Mouse (Mus musculus) neural tube, embryonic 14.5 days (tissue): ENCODE data around the gene Adcy9. TPM values are rescaled to one million over a fixed set of nuclear protein-coding genes. Genes with fewer than 3 reads are reported as not detected.
"Not testable (repeated sequence)": the region's sequence is repeated elsewhere in the genome, so short reads cannot be mapped to it uniquely, and the experiment has no call there.

ENCODE experiments used
- ATAC-seq: fragments of 200-750 bp; cut with Nextera tagmentation; 2 replicates; pipeline ENCODE4 v1.8.0; 2017; ENCODE audit warnings: low read depth, mild to moderate bottlenecking, moderate TSS enrichment, moderate library complexity
- H3K27ac ChIP-seq: fragments of 300-500 bp; sonication (generic); 2 replicates; pipeline ENCODE4 v1.5.1; 2014; ENCODE audit warnings: low read depth, mild to moderate bottlenecking, control low read depth, low read length, moderate library complexity, mixed read lengths
- H3K27me3 ChIP-seq: fragments of 300-500 bp; sonication (generic); 2 replicates; pipeline ENCODE4 v1.6.1; 2014; ENCODE audit warnings: low read length; ENCODE audit not compliant: control insufficient read depth, insufficient read depth
- H3K36me3 ChIP-seq: fragments of 300-500 bp; sonication (generic); 2 replicates; pipeline ENCODE4 v1.6.1; 2014; ENCODE audit warnings: low read length, mixed read lengths; ENCODE audit not compliant: control insufficient read depth, insufficient read depth
- H3K4me1 ChIP-seq: fragments of 300-500 bp; sonication (generic); 2 replicates; pipeline ENCODE4 v1.6.1; 2014; ENCODE audit warnings: low read length; ENCODE audit not compliant: control insufficient read depth, insufficient read depth
- H3K4me2 ChIP-seq: fragments of 300-500 bp; sonication (generic); 2 replicates; pipeline ENCODE4 v1.6.1; 2014; ENCODE audit warnings: mild to moderate bottlenecking, low read depth, low read length, control low read depth
- H3K4me3 ChIP-seq: fragments of 300-500 bp; sonication (generic); 2 replicates; pipeline ENCODE4 v1.5.1; 2014; ENCODE audit warnings: low read depth, low read length, control low read depth, mixed read lengths
- H3K9ac ChIP-seq: fragments of 300-500 bp; sonication (generic); replicated peaks from 2 replicates; pipeline ENCODE4 v1.6.1; 2014; ENCODE audit warnings: low read depth, mild to moderate bottlenecking, control low read depth, low read length, mixed read lengths
- H3K9me3 ChIP-seq: fragments of 300-500 bp; sonication (generic); 2 replicates; pipeline ENCODE4 v1.6.1; 2016; ENCODE audit warnings: low read length; ENCODE audit not compliant: control insufficient read depth
- WGBS: fragments of 180-500 bp; shearing (Covaris S2); extraction: QIAGEN DNeasy Blood & Tissue Kit; methylation state at CpG from one replicate; pipeline ENCODE4 v1.1.7; 2014; 5-methylcytosine and 5-hydroxymethylcytosine counted together
- polyA plus RNA-seq: library from polyadenylated mRNA; unstranded; fragments of >200 nt; fragmentation: Nextera tagmentation; extraction: Ambion mirVana; gene quantifications from 2 replicates; pipeline ENCODE4 v1.2.1, GENCODE M21; 2014

The Adcy9 gene
- polyA plus RNA-seq, 1 experiment from 2014 or later, result 6.7 TPM

GRCm38 (mm10) chr16:4342579-4342978 lies 77.7 kb downstream of the Adcy9 start:
- H3K36me3 ChIP-seq, result no peaks in the 10 kb centered on the region
- no peak for ATAC-seq
- H3K27ac ChIP-seq, result no peak overlapping the region
- no peak overlapping the region for H3K9ac ChIP-seq
- H3K4me3 ChIP-seq, result no peak overlapping the region
- no peak overlapping the region for H3K4me2 ChIP-seq
- H3K9me3 ChIP-seq, result no peaks in the 10 kb centered on the region
- 94% methylated on average over 7 of the region's 7 CpGs for WGBS
- no peaks in the 10 kb centered on the region for H3K27me3 ChIP-seq
- no peaks in the 10 kb centered on the region for H3K4me1 ChIP-seq

GRCm38 (mm10) chr16:4341316-4342062 lies 78.8 kb downstream of the Adcy9 start:
- no peak overlapping the region for H3K4me3 ChIP-seq
- H3K4me1 ChIP-seq, result no peaks in the 10 kb centered on the region
- H3K9me3 ChIP-seq, result no peaks in the 10 kb centered on the region
- no peaks in the 10 kb centered on the region for H3K27me3 ChIP-seq
- no peaks in the 10 kb centered on the region for H3K36me3 ChIP-seq
- H3K27ac ChIP-seq, result no peak overlapping the region; the same call in 1 of the 2 replicates
- 84% methylated on average over 14 of the region's 14 CpGs for WGBS
- no peak overlapping the region for H3K9ac ChIP-seq
- ATAC-seq, result no peak
- no peak overlapping the region for H3K4me2 ChIP-seq

- not testable (repeated sequence) for H3K4me2 ChIP-seq, H3K9ac ChIP-seq, H3K9me3 ChIP-seq, H3K4me3 ChIP-seq, ATAC-seq, H3K27me3 ChIP-seq, H3K36me3 ChIP-seq, H3K27ac ChIP-seq, H3K4me1 ChIP-seq
- 91% methylated on average over 6 of the region's 7 CpGs for WGBS
Observed at GRCm38 (mm10) chr16:4339216-4339615, 81.1 kb downstream of the Adcy9 start.

DNA sequence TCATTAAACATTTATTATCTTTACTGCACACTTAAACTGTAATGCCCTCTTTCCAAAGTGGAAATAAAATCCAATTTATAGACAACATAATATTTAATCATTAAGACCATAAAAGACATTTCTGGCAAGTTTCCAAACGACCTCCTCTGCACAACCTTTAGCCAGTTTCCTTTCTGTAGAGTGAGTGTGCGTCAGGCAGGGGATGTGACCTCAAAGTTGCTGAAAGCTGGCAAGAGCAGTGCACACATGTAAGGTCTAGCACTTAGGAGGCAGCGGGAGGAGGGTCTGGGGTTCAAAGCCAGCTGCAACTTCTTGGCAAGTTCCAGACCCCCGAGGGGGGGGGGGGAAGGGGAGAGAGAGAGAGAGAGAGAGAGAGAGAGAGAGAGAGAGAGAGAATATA lies 83.0 kb downstream of the Adcy9 start:
- Histone ChIP-seq H3K27ac (no peak overlapping the region), H3K27me3 (no peaks in the 10 kb centered on the region), H3K9me3 (no peaks in the 10 kb centered on the region), H3K4me3 (no peak overlapping the region), H3K36me3 (no peaks in the 10 kb centered on the region), H3K4me2 (no peak overlapping the region), H3K9ac (no peak overlapping the region), H3K4me1 (no peaks in the 10 kb centered on the region)
- ATAC-seq, result no peak
- 74% methylated on average over 4 of the region's 4 CpGs for WGBS

GRCm38 (mm10) chr16:4333788-4334187 lies 86.5 kb downstream of the Adcy9 start:
- Histone ChIP-seq H3K27ac (no peak overlapping the region), H3K4me1 (no peaks in the 10 kb centered on the region), H3K4me2 (no peak overlapping the region), H3K36me3 (no peaks in the 10 kb centered on the region), H3K9ac (no peak overlapping the region), H3K27me3 (no peaks in the 10 kb centered on the region), H3K4me3 (no peak overlapping the region), H3K9me3 (no peaks in the 10 kb centered on the region)
- ATAC-seq, result no peak
- 93% methylated on average over 5 of the region's 5 CpGs for WGBS

GRCm38 (mm10) chr16:4333371-4333770 lies 86.9 kb downstream of the Adcy9 start:
- WGBS, result 95% methylated on average over 2 of the region's 2 CpGs
- Histone ChIP-seq H3K4me2 (no peak overlapping the region), H3K9ac (no peak overlapping the region), H3K27ac (no peak overlapping the region), H3K9me3 (no peaks in the 10 kb centered on the region), H3K4me1 (no peaks in the 10 kb centered on the region), H3K4me3 (no peak overlapping the region), H3K27me3 (no peaks in the 10 kb centered on the region), H3K36me3 (no peaks in the 10 kb centered on the region)
- no peak for ATAC-seq

DNA sequence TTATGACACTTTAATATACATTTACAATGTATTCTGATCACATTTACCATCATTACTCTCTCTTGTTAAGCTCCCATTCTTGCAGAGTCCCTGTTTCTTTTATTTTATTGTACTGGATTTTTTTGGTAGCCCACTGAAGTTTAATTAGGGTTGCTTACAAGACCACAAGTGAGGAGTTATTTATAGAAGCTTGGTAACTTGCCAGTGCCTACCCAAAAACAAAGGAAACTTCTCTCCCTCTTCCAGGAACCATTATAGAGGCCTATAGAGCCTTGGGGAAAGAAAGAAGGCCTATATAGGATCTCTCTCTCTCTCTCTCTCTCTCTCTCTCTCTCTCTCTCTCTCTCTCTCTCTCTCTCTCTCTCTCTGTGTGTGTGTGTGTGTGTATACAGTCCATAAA lies 93.2 kb downstream of the Adcy9 start:
- no peak for ATAC-seq
- H3K36me3 ChIP-seq, result no peaks in the 10 kb centered on the region
- no peaks in the 10 kb centered on the region for H3K4me1 ChIP-seq
- no peak overlapping the region for H3K4me3 ChIP-seq
- H3K27me3 ChIP-seq, result no peaks in the 10 kb centered on the region
- no peaks in the 10 kb centered on the region for H3K9me3 ChIP-seq
- no peak overlapping the region for H3K4me2 ChIP-seq
- H3K9ac ChIP-seq, result no peak overlapping the region
- no peak overlapping the region for H3K27ac ChIP-seq

DNA sequence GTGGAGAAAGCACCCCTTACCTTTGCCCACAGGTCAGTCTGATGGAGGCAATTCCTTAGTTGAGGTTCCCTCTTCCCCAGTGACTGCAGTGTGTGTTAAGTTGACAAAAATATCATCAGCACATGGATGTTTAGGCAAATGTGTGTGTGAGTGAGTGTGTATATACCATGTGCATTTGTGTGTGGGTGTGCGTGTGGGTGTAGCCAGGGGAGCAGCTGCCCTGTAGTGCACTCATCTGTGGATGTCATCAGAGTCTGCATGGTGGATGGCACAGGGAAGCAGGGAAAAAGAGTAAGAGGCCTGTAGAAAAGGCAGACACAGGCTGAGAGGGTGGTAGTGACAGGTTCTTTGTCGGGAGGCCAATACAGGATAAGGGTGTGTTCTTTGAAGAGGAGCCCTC lies 94.5 kb downstream of the Adcy9 start:
- H3K4me3 ChIP-seq, result no peak overlapping the region
- 82% methylated on average over 2 of the region's 2 CpGs for WGBS
- H3K27me3 ChIP-seq, result no peaks in the 10 kb centered on the region
- no peaks in the 10 kb centered on the region for H3K9me3 ChIP-seq
- H3K9ac ChIP-seq, result no peak overlapping the region
- no peak overlapping the region for H3K4me2 ChIP-seq
- H3K27ac ChIP-seq, result no peak overlapping the region
- H3K4me1 ChIP-seq, result no peaks in the 10 kb centered on the region
- no peak for ATAC-seq
- no peaks in the 10 kb centered on the region for H3K36me3 ChIP-seq

DNA sequence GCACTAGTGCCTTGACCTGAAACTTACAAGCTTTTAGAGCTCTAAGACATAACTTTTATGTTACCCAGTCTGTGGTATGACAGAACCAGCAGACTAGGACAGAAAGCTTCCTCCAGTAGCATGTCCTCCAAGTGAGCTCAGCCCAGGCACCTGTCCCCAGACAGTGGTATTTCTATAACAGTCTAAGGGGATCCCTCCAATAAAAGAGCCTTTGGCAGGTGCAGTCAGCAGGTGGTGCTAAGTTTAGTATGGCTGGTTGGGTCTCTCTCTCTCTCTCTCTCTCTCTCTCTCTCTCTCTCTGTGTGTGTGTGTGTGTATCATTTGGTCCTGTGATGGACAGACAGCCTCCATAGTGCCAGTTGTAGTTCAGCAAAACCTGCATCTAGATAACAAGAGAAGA lies 95.3 kb downstream of the Adcy9 start:
- Histone ChIP-seq H3K9me3 (no peaks in the 10 kb centered on the region), H3K27ac (no peak overlapping the region), H3K36me3 (no peaks in the 10 kb centered on the region), H3K9ac (no peak overlapping the region), H3K4me1 (no peaks in the 10 kb centered on the region), H3K27me3 (no peaks in the 10 kb centered on the region), H3K4me2 (no peak overlapping the region), H3K4me3 (no peak overlapping the region)
- no peak for ATAC-seq
